In the genomic region with DNA sequence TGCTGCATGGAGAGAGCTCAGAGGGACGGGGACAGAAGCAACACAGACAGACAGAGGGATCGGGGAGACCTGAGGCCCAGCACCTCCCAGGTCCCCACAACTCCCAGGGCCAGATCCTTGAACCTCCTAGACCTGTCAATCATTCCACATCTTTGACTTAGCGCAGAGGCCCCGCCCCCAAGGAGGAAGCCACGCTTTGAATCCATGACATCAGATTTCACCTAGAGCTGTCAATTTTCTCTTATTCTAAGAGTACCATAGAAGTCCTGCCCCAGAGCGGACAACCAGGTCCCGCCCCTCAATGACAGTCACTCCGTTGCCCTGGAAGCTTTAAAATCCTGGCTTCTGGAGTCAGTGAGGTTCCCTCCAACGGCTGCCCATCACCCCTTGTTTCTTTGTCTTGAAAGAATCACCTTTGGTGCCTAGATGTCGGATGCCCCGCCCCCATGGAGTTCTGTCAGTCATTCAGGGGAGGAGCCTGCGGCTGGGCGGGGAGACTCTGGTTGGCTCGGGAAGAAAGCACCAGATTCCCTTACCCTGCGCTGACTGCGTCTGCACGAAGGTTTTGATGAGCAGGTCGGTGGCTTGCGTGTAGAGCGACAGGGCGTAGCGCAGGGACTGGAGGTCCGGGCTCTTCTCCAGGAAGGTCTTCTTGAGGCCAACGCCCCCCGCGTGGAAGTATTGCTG, we compare ENCODE assay signal across 8 mouse cellular contexts. TPM values are rescaled to one million over a fixed set of nuclear protein-coding genes. Genes with fewer than 3 reads are reported as not detected.
DNase-seq lines count a peak whose midpoint lies in the region; ATAC-seq lines count a peak whose summit lies in the region.

No protein-coding gene starts in this region.

- H3K9me3 ChIP-seq in embryonic facial prominence, embryonic 15.5 days (replicated peaks), result no peaks in the 10 kb centered on the region
- no peaks in the 10 kb centered on the region; the same call in 1 of the 2 replicates for H3K9me3 ChIP-seq in hindbrain, embryonic 13.5 days
- H3K9me3 ChIP-seq in limb, embryonic 15.5 days, result no peaks in the 10 kb centered on the region; the same call in 1 of the 2 replicates
- H3K9me3 ChIP-seq in midbrain, embryonic 15.5 days, result no peaks in the 10 kb centered on the region

- H3K36me3 ChIP-seq in embryonic facial prominence, embryonic 15.5 days, result no peaks in the 10 kb centered on the region
- peaks cover 47% of the 10 kb centered on the region for H3K36me3 ChIP-seq in hindbrain, embryonic 13.5 days
- H3K36me3 ChIP-seq in limb, embryonic 15.5 days, result no peaks in the 10 kb centered on the region
- peaks cover 6% of the 10 kb centered on the region; the same call in 1 of the 2 replicates for H3K36me3 ChIP-seq in midbrain, embryonic 15.5 days (replicated peaks)

- peaks cover 22% of the 10 kb centered on the region for H3K4me1 ChIP-seq in embryonic facial prominence, embryonic 15.5 days
- H3K4me1 ChIP-seq in hindbrain, embryonic 13.5 days (replicated peaks), result peaks cover 22% of the 10 kb centered on the region
- peaks cover 22% of the 10 kb centered on the region for H3K4me1 ChIP-seq in limb, embryonic 15.5 days
- peaks cover 20% of the 10 kb centered on the region for H3K4me1 ChIP-seq in midbrain, embryonic 15.5 days

- peak; percentile 84 for DNase-seq in CD4-positive, CD25-positive, alpha-beta regulatory T cell, adult 2 months (ENCODE audit: low read depth, low spot score)
- DNase-seq in R1 (ENCODE audit: low read depth, low spot score), result peak; percentile 83
- DNase-seq in thymus, postnatal 14 days, result peak; percentile 86

- no peak for ATAC-seq in embryonic facial prominence, embryonic 15.5 days (ENCODE audit: insufficient number of reproducible peaks, low FRiP score, low TSS enrichment, low read depth)
- ATAC-seq in hindbrain, embryonic 13.5 days (ENCODE audit: low FRiP score), result peak; percentile 17; the same call in 1 of the 2 replicates
- ATAC-seq in limb, embryonic 15.5 days (ENCODE audit: insufficient number of reproducible peaks, low FRiP score, low TSS enrichment, low read depth), result peak; percentile 15; the same call in 1 of the 2 replicates
- ATAC-seq in midbrain, embryonic 15.5 days (replicated peaks), result peak; percentile 50
- ATAC-seq in frontal cortex, adult (ENCODE audit: low TSS enrichment), result no peak

- no peak overlapping the region for H3K27ac ChIP-seq in embryonic facial prominence, embryonic 15.5 days (replicated peaks)
- peak overlapping the region; percentile 52; the same call in 1 of the 2 replicates for H3K27ac ChIP-seq in hindbrain, embryonic 13.5 days
- H3K27ac ChIP-seq in limb, embryonic 15.5 days, result no peak overlapping the region
- peak overlapping the region; percentile 68 for H3K27ac ChIP-seq in midbrain, embryonic 15.5 days

- no peak overlapping the region for H3K9ac ChIP-seq in embryonic facial prominence, embryonic 15.5 days
- H3K9ac ChIP-seq in hindbrain, embryonic 13.5 days, result peak overlapping the region; percentile 43; the same call in 1 of the 2 replicates
- H3K9ac ChIP-seq in limb, embryonic 15.5 days, result no peak overlapping the region
- no peak overlapping the region; the same call in 1 of the 2 replicates for H3K9ac ChIP-seq in midbrain, embryonic 15.5 days

- peak overlapping the region; percentile 10 for H3K4me3 ChIP-seq in embryonic facial prominence, embryonic 15.5 days (replicated peaks)
- H3K4me3 ChIP-seq in hindbrain, embryonic 13.5 days, result 0 out of 2 replicates have a peak overlapping the region, but pooled peaks have one; percentile 3
- peak overlapping the region; percentile 24 for H3K4me3 ChIP-seq in limb, embryonic 15.5 days
- H3K4me3 ChIP-seq in midbrain, embryonic 15.5 days, result no peak overlapping the region

- peaks cover 20% of the 10 kb centered on the region for H3K27me3 ChIP-seq in embryonic facial prominence, embryonic 15.5 days
- peaks cover 87% of the 10 kb centered on the region for H3K27me3 ChIP-seq in hindbrain, embryonic 13.5 days
- peaks cover 51% of the 10 kb centered on the region for H3K27me3 ChIP-seq in limb, embryonic 15.5 days
- H3K27me3 ChIP-seq in midbrain, embryonic 15.5 days (replicated peaks), result peaks cover 23% of the 10 kb centered on the region

- 2% methylated on average over 26 of the region's 26 CpGs for WGBS in embryonic facial prominence, embryonic 15.5 days
- WGBS in hindbrain, embryonic 13.5 days, result 4% methylated on average over 26 of the region's 26 CpGs
- 2% methylated on average over 26 of the region's 26 CpGs for WGBS in limb, embryonic 15.5 days
- 6% methylated on average over 26 of the region's 26 CpGs for WGBS in midbrain, embryonic 15.5 days

- H3K4me2 ChIP-seq in embryonic facial prominence, embryonic 15.5 days (replicated peaks), result peak overlapping the region; percentile 47
- peak overlapping the region; percentile 23 for H3K4me2 ChIP-seq in hindbrain, embryonic 13.5 days
- H3K4me2 ChIP-seq in limb, embryonic 15.5 days, result peak overlapping the region; percentile 44
- H3K4me2 ChIP-seq in midbrain, embryonic 15.5 days, result peak overlapping the region; percentile 25

RNA-seq across cellular contexts. Expression of a gene that starts 23.3 kb away (rescaled TPM):
- 94.6 and 98.9 TPM in 2 replicates for polyA plus RNA-seq in embryonic facial prominence, embryonic 15.5 days (2015; fragmentation: Nextera tagmentation; extraction: Ambion mirVana)
- 57.5 and 63.2 TPM in 2 replicates for polyA plus RNA-seq in hindbrain, embryonic 13.5 days (2015; fragmentation: Nextera tagmentation; extraction: Ambion mirVana)
- 105 and 108 TPM in 2 replicates for polyA plus RNA-seq in limb, embryonic 15.5 days (2015; fragmentation: Nextera tagmentation; extraction: Ambion mirVana)
- 70.5 and 74.5 TPM in 2 replicates for polyA plus RNA-seq in midbrain, embryonic 15.5 days (2015; fragmentation: Nextera tagmentation; extraction: Ambion mirVana)

RNA-seq across cellular contexts. Expression of a gene that starts 36.7 kb away (rescaled TPM):
- polyA plus RNA-seq in embryonic facial prominence, embryonic 15.5 days (2015; fragmentation: Nextera tagmentation; extraction: Ambion mirVana), result 3.1 and 4.7 TPM in 2 replicates
- 6.9 and 8.2 TPM in 2 replicates for polyA plus RNA-seq in hindbrain, embryonic 13.5 days (2015; fragmentation: Nextera tagmentation; extraction: Ambion mirVana)
- 5.0 and 5.9 TPM in 2 replicates for polyA plus RNA-seq in limb, embryonic 15.5 days (2015; fragmentation: Nextera tagmentation; extraction: Ambion mirVana)
- polyA plus RNA-seq in midbrain, embryonic 15.5 days (2015; fragmentation: Nextera tagmentation; extraction: Ambion mirVana), result 9.3 and 9.4 TPM in 2 replicates

RNA-seq across cellular contexts. Expression of a gene that starts 37.4 kb away (rescaled TPM):
- 1.2 and 2.0 TPM in 2 replicates for polyA plus RNA-seq in embryonic facial prominence, embryonic 15.5 days (2015; fragmentation: Nextera tagmentation; extraction: Ambion mirVana)
- polyA plus RNA-seq in hindbrain, embryonic 13.5 days (2015; fragmentation: Nextera tagmentation; extraction: Ambion mirVana), result 18.0 and 18.9 TPM in 2 replicates
- polyA plus RNA-seq in limb, embryonic 15.5 days (2015; fragmentation: Nextera tagmentation; extraction: Ambion mirVana), result 0.69 and 0.76 TPM in 2 replicates
- 26.9 and 27.4 TPM in 2 replicates for polyA plus RNA-seq in midbrain, embryonic 15.5 days (2015; fragmentation: Nextera tagmentation; extraction: Ambion mirVana)

RNA-seq across cellular contexts. Expression of a gene that starts 42.0 kb away (rescaled TPM):
- polyA plus RNA-seq in embryonic facial prominence, embryonic 15.5 days (2015; fragmentation: Nextera tagmentation; extraction: Ambion mirVana), result 5.3 and 6.3 TPM in 2 replicates
- polyA plus RNA-seq in hindbrain, embryonic 13.5 days (2015; fragmentation: Nextera tagmentation; extraction: Ambion mirVana), result 3.5 TPM in 2 replicates
- polyA plus RNA-seq in limb, embryonic 15.5 days (2015; fragmentation: Nextera tagmentation; extraction: Ambion mirVana), result 5.3 and 6.4 TPM in 2 replicates
- 5.2 and 5.8 TPM in 2 replicates for polyA plus RNA-seq in midbrain, embryonic 15.5 days (2015; fragmentation: Nextera tagmentation; extraction: Ambion mirVana)

RNA-seq across cellular contexts. Expression of a gene that starts 42.1 kb away (rescaled TPM):
- 220 and 229 TPM in 2 replicates for polyA plus RNA-seq in embryonic facial prominence, embryonic 15.5 days (2015; fragmentation: Nextera tagmentation; extraction: Ambion mirVana)
- 197 and 204 TPM in 2 replicates for polyA plus RNA-seq in hindbrain, embryonic 13.5 days (2015; fragmentation: Nextera tagmentation; extraction: Ambion mirVana)
- 200 and 202 TPM in 2 replicates for polyA plus RNA-seq in limb, embryonic 15.5 days (2015; fragmentation: Nextera tagmentation; extraction: Ambion mirVana)
- 217 and 221 TPM in 2 replicates for polyA plus RNA-seq in midbrain, embryonic 15.5 days (2015; fragmentation: Nextera tagmentation; extraction: Ambion mirVana)

Comparison
In these comparisons a context has a peak if more than half of its experiments do, and no peak if none do; other contexts are left out.
1. ATAC-seq: peak in hindbrain, embryonic 13.5 days (single experiment), limb, embryonic 15.5 days (single experiment) and midbrain, embryonic 15.5 days (single experiment); none in embryonic facial prominence, embryonic 15.5 days (single experiment) and frontal cortex, adult (single experiment).
2. H3K27ac ChIP-seq: peak in hindbrain, embryonic 13.5 days (single experiment) and midbrain, embryonic 15.5 days (single experiment); none in embryonic facial prominence, embryonic 15.5 days (single experiment) and limb, embryonic 15.5 days (single experiment).
3. Peak in every context shown above with its lines, with median percentiles within 50 percentile points of each other: DNase-seq and H3K4me2 ChIP-seq.